Mouse (Mus musculus): Measurements from ENCODE around the gene Abo. TPM values are rescaled to one million over a fixed set of nuclear protein-coding genes. Genes with fewer than 3 reads are reported as not detected.
"Not testable (repeated sequence)": the region's sequence is repeated elsewhere in the genome, so short reads cannot be mapped to it uniquely, and the experiment has no call there.

The Abo gene
- polyA plus RNA-seq, 1 experiment from 2014 or later, result not detected

- H3K9ac ChIP-seq, result peak overlapping the region; percentile 45; the same call in 1 of the 2 replicates
- H3K27ac ChIP-seq, result no peak overlapping the region
- peaks cover 41% of the 10 kb centered on the region for H3K4me1 ChIP-seq
- no peaks in the 10 kb centered on the region for H3K9me3 ChIP-seq
- ATAC-seq (ENCODE audit: low FRiP score, low read depth), result no peak
- no peak overlapping the region for H3K4me3 ChIP-seq
- H3K36me3 ChIP-seq, result peaks cover 46% of the 10 kb centered on the region
- H3K4me2 ChIP-seq (replicated peaks), result no peak overlapping the region
- WGBS, result 79% methylated on average over 2 of the region's 2 CpGs
- no peaks in the 10 kb centered on the region for H3K27me3 ChIP-seq
Observed at GRCm38 (mm10) chr2:26905936-26906335, 41.2 kb upstream of the Abo start.

- peak overlapping the region; percentile 90 for H3K4me3 ChIP-seq
- H3K9ac ChIP-seq, result peak overlapping the region; percentile 84
- H3K4me1 ChIP-seq, result peaks cover 30% of the 10 kb centered on the region
- H3K4me2 ChIP-seq (replicated peaks), result peak overlapping the region; percentile 87
- WGBS, result 11% methylated on average over 7 of the region's 7 CpGs
- H3K9me3 ChIP-seq, result no peaks in the 10 kb centered on the region
- peaks cover 58% of the 10 kb centered on the region for H3K36me3 ChIP-seq
- H3K27ac ChIP-seq, result peak overlapping the region; percentile 89
- no peak for ATAC-seq (ENCODE audit: low FRiP score, low read depth)
- no peaks in the 10 kb centered on the region for H3K27me3 ChIP-seq
Observed at GRCm38 (mm10) chr2:26903311-26903710, 38.5 kb upstream of the Abo start.

GRCm38 (mm10) chr2:26902467-26903220, 37.9 kb upstream of the Abo start, which contains the start of gene Surf6:
TSS of gene Surf6 (minus strand) at chr2:26902879.
- under 1% methylated on average over 41 of the region's 41 CpGs for WGBS

GRCm38 (mm10) chr2:26901834-26902400, 37.1 kb upstream of the Abo start:
- Histone ChIP-seq H3K4me3 (peak overlapping the region; percentile 90), H3K9me3 (no peaks in the 10 kb centered on the region), H3K4me1 (peaks cover 28% of the 10 kb centered on the region), H3K27ac (no peak overlapping the region), H3K4me2 (replicated peaks) (peak overlapping the region; percentile 87), H3K36me3 (peaks cover 58% of the 10 kb centered on the region), H3K9ac (peak overlapping the region; percentile 84), H3K27me3 (no peaks in the 10 kb centered on the region)
- WGBS, result 4% methylated on average over 7 of the region's 7 CpGs
- ATAC-seq (ENCODE audit: low FRiP score, low read depth), result no peak

More at GRCm38 (mm10) chr2:26902467-26903220, 37.9 kb upstream of the Abo start, which contains the start of gene Surf6:
- Histone ChIP-seq H3K4me3 (peak within 1 kb of the TSS; percentile 90), H3K27ac (peak within 1 kb of the TSS; percentile 89), H3K9me3 (no peaks in the 10 kb centered on the region), H3K36me3 (peaks cover 58% of the 10 kb centered on the region), H3K4me2 (replicated peaks) (peak within 1 kb of the TSS; percentile 87), H3K4me1 (peaks cover 28% of the 10 kb centered on the region), H3K9ac (peak within 1 kb of the TSS; percentile 84), H3K27me3 (no peaks in the 10 kb centered on the region)
- ATAC-seq (ENCODE audit: low FRiP score, low read depth), result peak; percentile 95

- no peak overlapping the region for H3K4me3 ChIP-seq
- peaks cover 28% of the 10 kb centered on the region for H3K4me1 ChIP-seq
- ATAC-seq (ENCODE audit: low FRiP score, low read depth), result no peak
- no peak overlapping the region; the same call in 1 of the 2 replicates for H3K4me2 ChIP-seq (replicated peaks)
- H3K27ac ChIP-seq, result no peak overlapping the region
- no peaks in the 10 kb centered on the region for H3K27me3 ChIP-seq
- no peak overlapping the region for H3K9ac ChIP-seq
- peaks cover 58% of the 10 kb centered on the region for H3K36me3 ChIP-seq
- no peaks in the 10 kb centered on the region for H3K9me3 ChIP-seq
- WGBS, result 81% methylated on average over 1 of the region's 1 CpGs
Observed at GRCm38 (mm10) chr2:26900731-26901130, 36.0 kb upstream of the Abo start.

GRCm38 (mm10) chr2:26895898-26896297, 31.1 kb upstream of the Abo start:
- Histone ChIP-seq H3K4me1 (peaks cover 2% of the 10 kb centered on the region), H3K4me3 (no peak overlapping the region), H3K9ac (no peak overlapping the region), H3K36me3 (peaks cover 85% of the 10 kb centered on the region), H3K27me3 (no peaks in the 10 kb centered on the region), H3K4me2 (replicated peaks) (no peak overlapping the region), H3K9me3 (no peaks in the 10 kb centered on the region), H3K27ac (no peak overlapping the region)
- 92% methylated on average over 4 of the region's 4 CpGs for WGBS
- no peak for ATAC-seq (ENCODE audit: low FRiP score, low read depth)

GRCm38 (mm10) chr2:26886170-26886569, 21.4 kb upstream of the Abo start:
- not testable (repeated sequence) for ATAC-seq (ENCODE audit: low FRiP score, low read depth); H3K9me3 ChIP-seq; H3K27me3 ChIP-seq; H3K4me2 ChIP-seq (replicated peaks); H3K9ac ChIP-seq; H3K4me3 ChIP-seq; H3K27ac ChIP-seq; H3K4me1 ChIP-seq
- WGBS, result 62% methylated on average over 4 of the region's 4 CpGs
- peaks cover 37% of the 10 kb centered on the region for H3K36me3 ChIP-seq

GRCm38 (mm10) chr2:26885541-26885940, 20.8 kb upstream of the Abo start:
- H3K9me3 ChIP-seq; H3K27me3 ChIP-seq; H3K4me3 ChIP-seq; H3K27ac ChIP-seq; ATAC-seq (ENCODE audit: low FRiP score, low read depth); H3K4me2 ChIP-seq (replicated peaks); H3K9ac ChIP-seq; H3K4me1 ChIP-seq: not testable (repeated sequence)
- H3K36me3 ChIP-seq, result peaks cover 30% of the 10 kb centered on the region
- WGBS, result 94% methylated on average over 2 of the region's 2 CpGs

GRCm38 (mm10) chr2:26878571-26878970, 13.8 kb upstream of the Abo start:
- no peaks in the 10 kb centered on the region for H3K4me1 ChIP-seq
- peaks cover 10% of the 10 kb centered on the region for H3K9me3 ChIP-seq
- H3K9ac ChIP-seq, result no peak overlapping the region
- no peak for ATAC-seq (ENCODE audit: low FRiP score, low read depth)
- no peak overlapping the region for H3K4me3 ChIP-seq
- H3K27ac ChIP-seq, result no peak overlapping the region
- H3K27me3 ChIP-seq, result no peaks in the 10 kb centered on the region
- H3K36me3 ChIP-seq, result no peaks in the 10 kb centered on the region
- no peak overlapping the region for H3K4me2 ChIP-seq (replicated peaks)

GRCm38 (mm10) chr2:26870666-26871065, 5.9 kb upstream of the Abo start:
- 0 out of 2 replicates have a peak, but pooled peaks cover 3% of the 10 kb centered on the region for H3K27me3 ChIP-seq
- no peak overlapping the region for H3K4me2 ChIP-seq (replicated peaks)
- no peaks in the 10 kb centered on the region for H3K4me1 ChIP-seq
- H3K9me3 ChIP-seq, result no peaks in the 10 kb centered on the region
- no peak overlapping the region for H3K9ac ChIP-seq
- no peaks in the 10 kb centered on the region for H3K36me3 ChIP-seq
- H3K27ac ChIP-seq, result no peak overlapping the region
- 58% methylated on average over 6 of the region's 6 CpGs for WGBS
- H3K4me3 ChIP-seq, result no peak overlapping the region
- ATAC-seq (ENCODE audit: low FRiP score, low read depth), result no peak

GRCm38 (mm10) chr2:26862856-26863255, 1.9 kb downstream of the Abo start:
- Histone ChIP-seq H3K9me3 (no peaks in the 10 kb centered on the region), H3K4me3 (no peak overlapping the region), H3K36me3 (no peaks in the 10 kb centered on the region), H3K4me1 (no peaks in the 10 kb centered on the region), H3K27me3 (no peaks in the 10 kb centered on the region), H3K9ac (no peak overlapping the region), H3K4me2 (replicated peaks) (no peak overlapping the region), H3K27ac (no peak overlapping the region)
- WGBS, result 80% methylated on average over 3 of the region's 3 CpGs
- ATAC-seq (ENCODE audit: low FRiP score, low read depth), result no peak

- H3K36me3 ChIP-seq, result no peaks in the 10 kb centered on the region
- no peak for ATAC-seq (ENCODE audit: low FRiP score, low read depth)
- H3K4me2 ChIP-seq (replicated peaks), result no peak overlapping the region
- H3K27me3 ChIP-seq, result no peaks in the 10 kb centered on the region
- H3K9ac ChIP-seq, result no peak overlapping the region
- H3K27ac ChIP-seq, result no peak overlapping the region
- no peaks in the 10 kb centered on the region for H3K9me3 ChIP-seq
- H3K4me1 ChIP-seq, result no peaks in the 10 kb centered on the region
- 51% methylated on average over 2 of the region's 2 CpGs for WGBS
- no peak overlapping the region for H3K4me3 ChIP-seq
Observed at GRCm38 (mm10) chr2:26847706-26848105, 17.1 kb downstream of the Abo start.
